Mouse (Mus musculus): ENCODE measurements around the gene Esyt1.
A peak's percentile ranks its signal among the peaks of the same experiment; 100 is the strongest.
"Not testable (repeated sequence)": the region's sequence is repeated elsewhere in the genome, so short reads cannot be mapped to it uniquely, and the experiment has no call there.

Esyt1 gene

GRCm38 (mm10) chr10:128504012-128504411, 21.7 kb downstream of the Esyt1 start:
- no peak for DNase-seq

GRCm38 (mm10) chr10:128503532-128503931, 22.1 kb downstream of the Esyt1 start:
- no peak for DNase-seq

GRCm38 (mm10) chr10:128502341-128502740, 23.3 kb downstream of the Esyt1 start:
- no peak for DNase-seq

GRCm38 (mm10) chr10:128499116-128499671, 26.5 kb downstream of the Esyt1 start:
- DNase-seq, result peak; percentile 76 to 81

- DNase-seq, result peak; percentile 97 to 99
Observed at GRCm38 (mm10) chr10:128498590-128498989, 27.1 kb downstream of the Esyt1 start, which contains the start of gene Myl6b. Gene Myl6b, minus strand, starts transcription at chr10:128498685.

GRCm38 (mm10) chr10:128497134-128497737, 28.4 kb downstream of the Esyt1 start:
- no peak for DNase-seq

GRCm38 (mm10) chr10:128496509-128497077, 29.1 kb downstream of the Esyt1 start:
- DNase-seq, result no peak

- DNase-seq, result no peak
Observed at GRCm38 (mm10) chr10:128495903-128496302, 29.8 kb downstream of the Esyt1 start.

- DNase-seq, result no peak
Observed at GRCm38 (mm10) chr10:128495270-128495669, 30.4 kb downstream of the Esyt1 start.

GRCm38 (mm10) chr10:128494667-128495245, 30.9 kb downstream of the Esyt1 start:
- DNase-seq, result no peak

- DNase-seq, result peak; percentile 98
Observed at GRCm38 (mm10) chr10:128493695-128494666, 31.7 kb downstream of the Esyt1 start, which contains the start of gene Myl6. Gene Myl6, minus strand, starts transcription at chr10:128494145.

GRCm38 (mm10) chr10:128493319-128493694, 32.4 kb downstream of the Esyt1 start:
- DNase-seq, result no peak

GRCm38 (mm10) chr10:128492633-128493311, 32.9 kb downstream of the Esyt1 start:
- DNase-seq, result peak; percentile 83

- DNase-seq, result not testable (repeated sequence)
Observed at GRCm38 (mm10) chr10:128492051-128492450, 33.6 kb downstream of the Esyt1 start.

GRCm38 (mm10) chr10:128491495-128491894, 34.2 kb downstream of the Esyt1 start:
- peak; percentile 59 to 63 for DNase-seq

- no peak for DNase-seq
Observed at GRCm38 (mm10) chr10:128490912-128491311, 34.8 kb downstream of the Esyt1 start.

- peak; percentile 43 to 44 for DNase-seq
Observed at GRCm38 (mm10) chr10:128490232-128490631, 35.4 kb downstream of the Esyt1 start.

GRCm38 (mm10) chr10:128489785-128490184, 35.9 kb downstream of the Esyt1 start:
- DNase-seq, result no peak

- peak in 1 of 2 experiments; percentile 27 for DNase-seq
Observed at GRCm38 (mm10) chr10:128489380-128489779, 36.3 kb downstream of the Esyt1 start.

GRCm38 (mm10) chr10:128488776-128489175, 36.9 kb downstream of the Esyt1 start:
- no peak for DNase-seq

GRCm38 (mm10) chr10:128487861-128488712, 37.6 kb downstream of the Esyt1 start:
- no peak for DNase-seq
